Mouse (Mus musculus): Measurements from ENCODE around the gene Lypd6b.

DNA sequence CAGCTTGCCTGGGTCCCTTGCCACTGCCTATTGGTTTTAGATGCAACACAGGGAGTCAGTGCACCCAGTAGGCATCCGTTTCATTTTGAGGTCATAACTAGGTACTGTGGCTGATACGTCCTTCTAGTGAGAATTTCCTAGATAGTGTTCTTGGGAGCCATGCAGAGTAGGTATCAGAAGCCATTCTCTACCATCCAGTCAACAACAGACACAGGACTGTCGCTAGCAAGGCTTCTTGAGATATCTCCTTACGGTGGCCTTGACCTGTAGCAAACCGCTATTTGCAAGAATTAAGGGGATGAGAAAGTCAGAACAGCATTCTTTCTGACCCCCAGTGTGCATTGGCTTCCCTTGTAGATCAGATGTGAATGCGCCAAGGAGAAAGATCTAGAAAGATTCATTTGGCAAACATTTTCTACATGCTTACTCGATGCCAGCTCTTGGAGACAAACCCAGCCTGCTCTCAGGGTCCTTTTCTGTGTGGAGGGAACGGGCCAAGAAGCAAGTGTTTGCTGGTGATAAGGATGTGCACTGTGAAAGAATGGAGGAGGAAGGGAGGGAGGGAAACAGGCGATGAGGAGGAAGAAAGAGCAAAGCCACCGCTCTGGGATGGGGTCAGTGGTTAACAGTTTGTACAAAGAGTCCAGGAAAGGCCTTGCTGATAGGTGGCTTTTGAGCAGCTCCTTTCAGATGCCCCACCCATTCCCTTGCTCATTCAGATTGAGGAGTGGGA lies 82.5 kb downstream of the Lypd6b start:
- no peak for TF ChIP-seq CTCF (conservative IDR thresholded peaks at IDR 0.05; ENCODE audit: low read length)
- no peak for TF ChIP-seq NANOG (IDR thresholded peaks at IDR 0.05; ENCODE audit: borderline replicate concordance, low read length)
- TF ChIP-seq POU5F1 (IDR thresholded peaks at IDR 0.05; ENCODE audit: borderline replicate concordance, low read length): no peak
